In the genomic region with DNA sequence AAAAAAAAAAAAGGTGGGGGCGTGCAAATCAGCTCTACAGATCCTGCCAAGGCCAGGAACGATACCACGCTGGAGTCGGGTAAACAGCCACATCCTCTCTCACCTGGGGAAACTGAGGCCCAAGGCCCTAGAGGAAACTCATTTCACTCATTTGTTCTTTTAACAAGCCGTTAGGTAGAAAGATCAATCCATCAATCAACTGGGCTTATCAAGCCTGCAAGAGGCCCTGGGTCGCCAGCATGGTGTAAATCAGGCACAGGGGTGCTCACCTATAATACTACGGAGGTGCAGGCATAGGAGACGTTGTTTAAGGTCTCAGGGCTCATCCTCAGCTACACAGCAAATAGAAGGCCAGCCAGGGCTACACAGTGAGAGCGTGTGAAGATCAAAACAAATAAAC, we compare ENCODE assay signal across 10 mouse cellular contexts. TPM values are rescaled to one million over a fixed set of nuclear protein-coding genes. Genes with fewer than 3 reads are reported as not detected.
A peak's percentile ranks its signal among the peaks of the same experiment; 100 is the strongest.
DNase-seq lines count a peak whose midpoint lies in the region; ATAC-seq and TF ChIP-seq lines count a peak whose summit lies in the region.
"Had no signal": no experiment of that assay in that cellular context is flagged by ENCODE, and none has a peak within 500 bp of the region (broad histone marks: within the 10 kb centered on the region; RNA-seq: fewer than 3 reads in every experiment).

No protein-coding gene starts in this region.

- no peaks in the 10 kb centered on the region for H3K9me3 ChIP-seq in heart, embryonic 13.5 days
- H3K9me3 ChIP-seq in kidney, postnatal 0 days (replicated peaks; ENCODE audit: low read length) = no peaks in the 10 kb centered on the region
- H3K9me3 ChIP-seq in embryonic facial prominence, embryonic 15.5 days (replicated peaks) = no peaks in the 10 kb centered on the region
- H3K9me3 ChIP-seq in midbrain, embryonic 15.5 days = no peaks in the 10 kb centered on the region
- H3K9me3 ChIP-seq: hindbrain, embryonic 15.5 days had no signal

- no peak overlapping the region for H3K4me3 ChIP-seq in heart, embryonic 13.5 days
- no peak overlapping the region for H3K4me3 ChIP-seq in kidney, postnatal 0 days (replicated peaks; ENCODE audit: low read depth, low read length)
- peak overlapping the region; percentile 42; the same call in 1 of the 2 replicates for H3K4me3 ChIP-seq in bone marrow macrophage, adult 2 months (ENCODE audit: insufficient read depth, low read length)
- no peak overlapping the region for H3K4me3 ChIP-seq in embryonic facial prominence, embryonic 15.5 days (replicated peaks)
- no peak overlapping the region for H3K4me3 ChIP-seq in midbrain, embryonic 15.5 days
- H3K4me3 ChIP-seq: hindbrain, embryonic 15.5 days had no signal

- no peak for DNase-seq in heart, adult 8-10 months (ENCODE audit: low spot score)
- DNase-seq in kidney, postnatal 0 days (ENCODE audit: low spot score) = no peak
- no peak for DNase-seq in kidney, postnatal 14 days
- DNase-seq in adrenal gland, postnatal 36 days = no peak
- DNase-seq: layer of hippocampus, postnatal 36 days had no signal

- no peaks in the 10 kb centered on the region for H3K27me3 ChIP-seq in heart, embryonic 13.5 days (replicated peaks)
- no peaks in the 10 kb centered on the region for H3K27me3 ChIP-seq in kidney, postnatal 0 days (ENCODE audit: insufficient read depth, low read length)
- H3K27me3 ChIP-seq in embryonic facial prominence, embryonic 15.5 days = no peaks in the 10 kb centered on the region
- H3K27me3 ChIP-seq in midbrain, embryonic 15.5 days (replicated peaks) = no peaks in the 10 kb centered on the region
- H3K27me3 ChIP-seq: hindbrain, embryonic 15.5 days had no signal

- no peak for TF ChIP-seq POLR2A in bone marrow macrophage, adult 2 months (IDR thresholded peaks at IDR 0.05; ENCODE audit: borderline replicate concordance, low read depth, low read length)

- no peak overlapping the region for H3K4me2 ChIP-seq in heart, embryonic 13.5 days
- H3K4me2 ChIP-seq in kidney, postnatal 0 days (ENCODE audit: low read length) = no peak overlapping the region
- no peak overlapping the region for H3K4me2 ChIP-seq in embryonic facial prominence, embryonic 15.5 days (replicated peaks)
- H3K4me2 ChIP-seq in midbrain, embryonic 15.5 days = no peak overlapping the region

- no peak overlapping the region for H3K9ac ChIP-seq in heart, embryonic 13.5 days
- no peak overlapping the region for H3K9ac ChIP-seq in kidney, postnatal 0 days (ENCODE audit: low read depth, low read length)
- H3K9ac ChIP-seq in embryonic facial prominence, embryonic 15.5 days = no peak overlapping the region
- H3K9ac ChIP-seq in midbrain, embryonic 15.5 days = no peak overlapping the region
- H3K9ac ChIP-seq: hindbrain, embryonic 15.5 days had no signal

- H3K4me1 ChIP-seq in heart, embryonic 13.5 days = peaks cover 35% of the 10 kb centered on the region
- H3K4me1 ChIP-seq in kidney, postnatal 0 days (replicated peaks; ENCODE audit: insufficient read depth, low read length) = no peaks in the 10 kb centered on the region; the same call in 1 of the 2 replicates
- H3K4me1 ChIP-seq in bone marrow macrophage, adult 2 months (ENCODE audit: control insufficient read depth, insufficient read depth, low read length) = peaks cover 47% of the 10 kb centered on the region
- H3K4me1 ChIP-seq in embryonic facial prominence, embryonic 15.5 days = peaks cover 26% of the 10 kb centered on the region
- H3K4me1 ChIP-seq in midbrain, embryonic 15.5 days = no peaks in the 10 kb centered on the region

- peaks cover 13% of the 10 kb centered on the region for H3K36me3 ChIP-seq in heart, embryonic 13.5 days
- H3K36me3 ChIP-seq in kidney, postnatal 0 days (ENCODE audit: insufficient read depth, low read length) = no peaks in the 10 kb centered on the region
- H3K36me3 ChIP-seq in embryonic facial prominence, embryonic 15.5 days = 0 out of 2 replicates have a peak, but pooled peaks cover 1% of the 10 kb centered on the region
- H3K36me3 ChIP-seq in midbrain, embryonic 15.5 days (replicated peaks) = no peaks in the 10 kb centered on the region

- 80% methylated on average over 8 of the region's 9 CpGs for WGBS in heart, embryonic 13.5 days
- 71% methylated on average over 9 of the region's 9 CpGs for whole genome bisulfite sequencing in kidney, postnatal 0 days
- 80% methylated on average over 9 of the region's 9 CpGs for WGBS in embryonic facial prominence, embryonic 15.5 days
- 87% methylated on average over 9 of the region's 9 CpGs for WGBS in midbrain, embryonic 15.5 days

- peak overlapping the region; percentile 84 for H3K27ac ChIP-seq in heart, embryonic 13.5 days (replicated peaks)
- H3K27ac ChIP-seq in kidney, postnatal 0 days = peak overlapping the region; percentile 88
- peak overlapping the region; percentile 95 for H3K27ac ChIP-seq in bone marrow macrophage, adult 2 months (ENCODE audit: insufficient read depth, low read depth, low read length)
- H3K27ac ChIP-seq in embryonic facial prominence, embryonic 15.5 days (replicated peaks) = peak overlapping the region; percentile 85; the same call in 1 of the 2 replicates
- H3K27ac ChIP-seq in midbrain, embryonic 15.5 days = no peak overlapping the region

- no peak for ATAC-seq in heart, embryonic 13.5 days (ENCODE audit: extremely low read depth, insufficient number of reproducible peaks, low FRiP score, low TSS enrichment)
- ATAC-seq in kidney, postnatal 0 days (replicated peaks; ENCODE audit: low FRiP score, low read depth) = no peak
- 0 out of 2 replicates have a peak, but pooled peaks have one; percentile 1 for ATAC-seq in embryonic facial prominence, embryonic 15.5 days (ENCODE audit: insufficient number of reproducible peaks, low FRiP score, low TSS enrichment, low read depth)
- ATAC-seq in midbrain, embryonic 15.5 days (replicated peaks) = no peak

- no peak for TF ChIP-seq CTCF in kidney, postnatal 0 days (IDR thresholded peaks at IDR 0.05; ENCODE audit: low read depth)
- no peak for TF ChIP-seq CTCF in bone marrow macrophage, adult 2 months (IDR thresholded peaks at IDR 0.05; ENCODE audit: low read depth, low read length)

RNA-seq across cellular contexts. Expression of gene Camkk2, which starts 7.8 kb away (rescaled TPM):
- polyA plus RNA-seq in heart, embryonic 13.5 days (2015; fragmentation: Nextera tagmentation; extraction: Ambion mirVana) = 14.0 and 14.5 TPM in 2 replicates
- 10 to 100 TPM in 3 of 4 experiments, 1 to 10 TPM in 1; 8.9 to 12.5 (median 11.3) TPM for total RNA-seq in heart, adult 8-10 months (2022)
- 38.9 and 43.1 TPM in 2 replicates for polyA plus RNA-seq in kidney, postnatal 0 days (2015; fragmentation: Nextera tagmentation; extraction: Ambion mirVana)
- polyA plus RNA-seq in bone marrow macrophage, adult 2 months (2012; ENCODE audit: insufficient read depth, insufficient read length, missing spikeins) = 65.3 and 69.5 TPM in 2 replicates
- polyA plus RNA-seq in embryonic facial prominence, embryonic 15.5 days (2015; fragmentation: Nextera tagmentation; extraction: Ambion mirVana) = 38.4 and 38.9 TPM in 2 replicates
- total RNA-seq in adrenal gland, postnatal 36 days (2021) = 10 to 100 TPM; 25.3 to 25.9 TPM
- 66.1 and 69.4 TPM in 2 replicates for polyA plus RNA-seq in midbrain, embryonic 15.5 days (2015; fragmentation: Nextera tagmentation; extraction: Ambion mirVana)

RNA-seq across cellular contexts. Expression of gene Anapc5, which starts 49.7 kb away (rescaled TPM):
- 293 and 310 TPM in 2 replicates for polyA plus RNA-seq in heart, embryonic 13.5 days (2015; fragmentation: Nextera tagmentation; extraction: Ambion mirVana)
- 100 to 1,000 TPM; 151 to 179 (median 164) TPM for total RNA-seq in heart, adult 8-10 months (2022)
- polyA plus RNA-seq in kidney, postnatal 0 days (2015; fragmentation: Nextera tagmentation; extraction: Ambion mirVana) = 258 and 302 TPM in 2 replicates
- polyA plus RNA-seq in bone marrow macrophage, adult 2 months (2012; ENCODE audit: insufficient read depth, insufficient read length, missing spikeins) = 170 and 221 TPM in 2 replicates
- polyA plus RNA-seq in embryonic facial prominence, embryonic 15.5 days (2015; fragmentation: Nextera tagmentation; extraction: Ambion mirVana) = 390 and 401 TPM in 2 replicates
- 100 to 1,000 TPM; 154 to 181 TPM for total RNA-seq in adrenal gland, postnatal 36 days (2021)
- polyA plus RNA-seq in midbrain, embryonic 15.5 days (2015; fragmentation: Nextera tagmentation; extraction: Ambion mirVana) = 531 and 544 TPM in 2 replicates
